Mouse (Mus musculus) small intestine, adult 2 months (tissue): ENCODE results near the gene Il18. TPM values are rescaled to one million over a fixed set of nuclear protein-coding genes. Genes with fewer than 3 reads are reported as not detected.

Experiments used
- H3K27ac ChIP-seq: fragments of 200-500 bp; 2 replicates; pipeline ENCODE4 v1.5.1; 2012; ENCODE audit warnings: low read depth, low read length, control low read depth, inconsistent platforms; ENCODE audit not compliant: insufficient read depth
- H3K27me3 ChIP-seq: fragments of 200-500 bp; 2 replicates; pipeline ENCODE4 v1.6.1; 2012; ENCODE audit warnings: mild to moderate bottlenecking, moderate library complexity, low read length, inconsistent platforms; ENCODE audit not compliant: control insufficient read depth, insufficient read depth
- H3K36me3 ChIP-seq: fragments of 200-500 bp; 2 replicates; pipeline ENCODE4 v1.6.1; 2012; ENCODE audit warnings: mild to moderate bottlenecking, low read length, control low read depth, inconsistent platforms; ENCODE audit not compliant: control insufficient read depth, insufficient read depth
- H3K4me1 ChIP-seq: fragments of 200-500 bp; 2 replicates; pipeline ENCODE4 v1.6.1; 2012; ENCODE audit warnings: low read length, inconsistent platforms, mixed read lengths; ENCODE audit not compliant: control insufficient read depth, insufficient read depth, insufficient read length
- H3K4me3 ChIP-seq: fragments of 200-500 bp; 2 replicates; pipeline ENCODE4 v1.5.1; 2012; ENCODE audit warnings: low read depth, mild to moderate bottlenecking, control low read depth, inconsistent platforms, low read length, moderate library complexity
- CTCF ChIP-seq: fragments of 200-500 bp; IDR thresholded peaks from 2 replicates; pipeline ENCODE4 v1.5.1; 2012; ENCODE audit warnings: low read depth, mild to moderate bottlenecking, control low read depth, inconsistent platforms, low read length, moderate library complexity, mixed read lengths; ENCODE audit not compliant: insufficient replicate concordance, insufficient read length; ENCODE audit errors: extremely low read depth
- POLR2A ChIP-seq: fragments of 200-500 bp; IDR thresholded peaks from 2 replicates; pipeline ENCODE4 v1.6.1; 2012; ENCODE audit warnings: low read depth, mild to moderate bottlenecking, control low read depth, inconsistent platforms, low read length, moderate library complexity
- WGBS: fragments of 180-500 bp; shearing (Covaris S2); methylation state at CpG from one replicate; pipeline ENCODE4 v1.1.7; 2018; 5-methylcytosine and 5-hydroxymethylcytosine counted together
- polyA plus RNA-seq: library from polyadenylated mRNA; depleted of rRNA; stranded (reverse); fragments of >200 nt; gene quantifications from 2 replicates; pipeline ENCODE4 v1.2.3, GENCODE M21; 2012

Gene Il18
- polyA plus RNA-seq, 1 experiment = 5.7 TPM

DNA sequence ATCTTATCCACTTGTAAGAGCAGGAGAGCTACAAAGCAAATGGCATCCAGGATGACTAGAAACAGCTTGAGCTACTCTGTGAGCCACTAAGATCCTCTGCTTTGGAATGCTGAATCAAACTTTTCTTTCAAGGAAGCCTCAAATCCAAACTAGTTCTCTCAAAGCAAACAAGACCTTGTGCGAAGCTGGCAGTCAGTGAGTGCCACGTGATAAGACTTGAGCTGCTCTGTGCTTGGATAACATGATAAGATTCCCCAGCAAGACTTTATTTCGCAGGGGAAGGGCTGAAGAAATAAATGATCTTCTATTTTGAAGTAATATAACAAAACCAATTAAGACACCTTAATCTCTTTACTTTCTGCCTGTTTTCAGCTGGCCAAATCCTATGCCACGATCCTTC is 11.3 kb downstream of the Il18 start:
- Histone ChIP-seq H3K27me3 (no peaks in the 10 kb centered on the region), H3K4me1 (peaks cover 11% of the 10 kb centered on the region), H3K27ac (peak overlapping the region; percentile 38; the same call in 1 of the 2 replicates), H3K36me3 (peaks cover 3% of the 10 kb centered on the region; the same call in 1 of the 2 replicates), H3K4me3 (no peak overlapping the region)
- no peak for TF ChIP-seq CTCF
- no peak for TF ChIP-seq POLR2A
- 26% methylated on average over 4 of the region's 4 CpGs for WGBS

DNA sequence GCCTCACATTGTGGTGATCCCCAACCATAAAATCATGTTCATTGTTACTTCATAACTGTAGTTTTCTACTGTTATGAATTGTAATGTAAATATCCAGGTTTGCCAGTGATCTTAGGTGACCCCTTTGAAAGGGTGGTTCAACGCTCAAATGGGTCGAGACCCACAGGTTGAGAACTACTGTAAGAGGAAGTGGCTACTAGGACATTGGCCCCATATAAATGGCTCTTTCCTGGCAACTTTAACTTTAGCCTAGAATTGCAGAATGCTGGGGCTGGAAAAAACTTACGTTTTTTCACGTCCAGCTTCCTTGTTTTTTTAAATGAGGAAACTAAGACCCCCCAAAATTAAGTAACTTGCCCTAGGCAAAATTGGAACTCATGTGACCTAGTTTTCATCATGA is 12.7 kb downstream of the Il18 start:
- Histone ChIP-seq H3K27me3 (no peaks in the 10 kb centered on the region), H3K27ac (no peak overlapping the region), H3K4me3 (no peak overlapping the region), H3K36me3 (peaks cover 3% of the 10 kb centered on the region; the same call in 1 of the 2 replicates), H3K4me1 (peaks cover 5% of the 10 kb centered on the region)
- TF ChIP-seq POLR2A = no peak
- no peak for TF ChIP-seq CTCF
- WGBS = 86% methylated on average over 4 of the region's 4 CpGs

DNA sequence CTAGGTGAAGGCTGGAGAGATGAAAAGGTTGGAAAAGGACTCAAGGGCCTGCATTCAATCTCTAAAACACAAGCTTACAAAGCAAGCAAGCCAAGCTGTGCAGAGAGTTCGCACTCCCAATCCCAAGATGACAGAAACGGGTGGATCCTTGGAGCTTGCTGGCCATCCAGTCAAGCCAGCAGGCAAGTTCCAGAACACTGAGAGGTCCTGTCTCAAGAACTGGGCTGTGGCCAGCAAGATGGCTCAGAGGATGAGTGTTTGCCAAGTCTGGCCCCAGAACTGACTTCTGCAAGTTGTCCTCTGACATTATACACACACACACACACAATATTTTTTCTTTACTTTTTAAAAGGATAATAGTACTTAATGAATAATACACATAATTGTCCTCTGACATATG is 13.3 kb downstream of the Il18 start:
- Histone ChIP-seq H3K36me3 (peaks cover 3% of the 10 kb centered on the region; the same call in 1 of the 2 replicates), H3K4me3 (no peak overlapping the region), H3K27ac (no peak overlapping the region), H3K4me1 (peaks cover 5% of the 10 kb centered on the region), H3K27me3 (no peaks in the 10 kb centered on the region)
- TF ChIP-seq POLR2A = no peak
- TF ChIP-seq CTCF = no peak
- 89% methylated on average over 2 of the region's 2 CpGs for WGBS

GRCm38 (mm10) chr9:50569599-50570525 is 15.2 kb downstream of the Il18 start:
- 46% methylated on average over 10 of the region's 10 CpGs for WGBS
- H3K27ac ChIP-seq = peak overlapping the region; percentile 60

GRCm38 (mm10) chr9:50580370-50580769 is 25.7 kb downstream of the Il18 start:
- Histone ChIP-seq H3K36me3 (peaks cover 5% of the 10 kb centered on the region), H3K4me1 (peaks cover 13% of the 10 kb centered on the region), H3K27me3 (no peaks in the 10 kb centered on the region), H3K4me3 (no peak overlapping the region), H3K27ac (no peak overlapping the region)
- WGBS = 84% methylated on average over 4 of the region's 4 CpGs
- TF ChIP-seq POLR2A (no peak), CTCF (no peak)

More at GRCm38 (mm10) chr9:50569599-50570525, 15.2 kb downstream of the Il18 start:
- Histone ChIP-seq H3K4me3 (no peak overlapping the region), H3K4me1 (peaks cover 7% of the 10 kb centered on the region), H3K36me3 (peaks cover 5% of the 10 kb centered on the region; the same call in 1 of the 2 replicates), H3K27me3 (no peaks in the 10 kb centered on the region)
- no peak for TF ChIP-seq POLR2A
- no peak for TF ChIP-seq CTCF

DNA sequence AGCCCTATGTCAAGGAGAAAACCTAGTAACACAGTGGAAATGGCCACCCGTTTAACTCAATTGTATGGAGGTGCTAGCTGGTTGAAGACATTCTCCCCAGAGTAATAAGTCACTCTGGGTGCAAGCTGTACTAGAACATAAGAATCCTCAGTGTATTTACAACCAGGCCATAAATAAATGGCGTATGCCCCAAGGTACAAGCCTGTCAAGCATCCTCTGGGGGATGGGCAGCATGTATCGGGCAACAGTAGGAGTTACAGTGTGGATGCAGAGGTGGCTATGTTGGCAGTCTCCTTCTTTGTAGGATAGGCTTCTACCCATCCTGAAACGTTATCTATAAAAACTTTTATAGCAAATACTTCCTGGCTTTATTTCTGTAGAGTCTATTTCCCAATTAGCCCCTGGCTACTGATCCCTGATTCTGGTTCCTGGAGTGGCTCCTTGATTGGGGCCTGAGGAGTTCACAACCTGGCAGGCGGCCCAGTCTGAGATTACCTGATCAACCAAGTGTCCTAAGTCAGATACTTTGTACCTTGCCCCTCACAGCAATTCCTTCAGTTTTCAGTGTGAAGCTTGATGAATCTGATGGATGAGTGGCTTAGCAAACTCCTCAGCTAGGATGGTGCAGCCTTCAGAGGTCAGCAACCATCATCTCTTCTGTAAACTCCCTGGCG is 30.7 kb downstream of the Il18 start:
- H3K4me1 ChIP-seq = peaks cover 31% of the 10 kb centered on the region
- no peak overlapping the region for H3K4me3 ChIP-seq
- peaks cover 2% of the 10 kb centered on the region; the same call in 1 of the 2 replicates for H3K36me3 ChIP-seq
- peak overlapping the region; percentile 98 for H3K27ac ChIP-seq
- 32% methylated on average over 6 of the region's 6 CpGs for WGBS
- TF ChIP-seq CTCF (no peak), POLR2A (no peak)
- H3K27me3 ChIP-seq = no peaks in the 10 kb centered on the region

- 21% methylated on average over 4 of the region's 4 CpGs for WGBS
- Histone ChIP-seq H3K36me3 (no peaks in the 10 kb centered on the region), H3K4me3 (no peak overlapping the region), H3K4me1 (peaks cover 35% of the 10 kb centered on the region), H3K27ac (peak overlapping the region; percentile 98), H3K27me3 (no peaks in the 10 kb centered on the region)
- TF ChIP-seq POLR2A = no peak
- no peak for TF ChIP-seq CTCF
Observed at GRCm38 (mm10) chr9:50586955-50587354, 32.3 kb downstream of the Il18 start.
